Mouse (Mus musculus) heart, embryonic 15.5 days (tissue): ENCODE measurements around the gene Tbxas1. TPM values are rescaled to one million over a fixed set of nuclear protein-coding genes. Genes with fewer than 3 reads are reported as not detected.

Source experiments
- ATAC-seq: fragments of 200-750 bp; cut with Nextera tagmentation; replicated peaks from 2 replicates; pipeline ENCODE4 v1.8.0; 2017; ENCODE audit warnings: low read depth, moderate TSS enrichment; ENCODE audit not compliant: insufficient number of reproducible peaks, insufficient read depth, low FRiP score
- H3K27ac ChIP-seq: fragments of 300-500 bp; sonication (generic); 2 replicates; pipeline ENCODE4 v1.5.1; 2015; ENCODE audit warnings: mild to moderate bottlenecking, inconsistent platforms
- H3K27me3 ChIP-seq: fragments of 300-500 bp; sonication (generic); 2 replicates; pipeline ENCODE4 v1.6.1; 2015; ENCODE audit warnings: inconsistent platforms
- H3K36me3 ChIP-seq: fragments of 300-500 bp; sonication (generic); 2 replicates; pipeline ENCODE4 v1.6.1; 2015; ENCODE audit warnings: mild to moderate bottlenecking, inconsistent platforms
- H3K4me1 ChIP-seq: fragments of 300-500 bp; sonication (generic); replicated peaks from 2 replicates; pipeline ENCODE4 v1.6.1; 2015; ENCODE audit warnings: inconsistent platforms
- H3K4me2 ChIP-seq: fragments of 300-500 bp; sonication (generic); 2 replicates; pipeline ENCODE4 v1.6.1; 2015; ENCODE audit warnings: inconsistent platforms, mild to moderate bottlenecking, moderate library complexity
- H3K4me3 ChIP-seq: fragments of 300-500 bp; sonication (generic); 2 replicates; pipeline ENCODE4 v1.5.1; 2015; ENCODE audit warnings: mild to moderate bottlenecking, inconsistent platforms
- H3K9ac ChIP-seq: fragments of 300-500 bp; sonication (generic); 2 replicates; pipeline ENCODE4 v1.6.1; 2015; ENCODE audit warnings: mild to moderate bottlenecking, inconsistent platforms
- H3K9me3 ChIP-seq: fragments of 300-500 bp; sonication (generic); replicated peaks from 2 replicates; pipeline ENCODE4 v1.6.1; 2016; ENCODE audit warnings: inconsistent platforms
- WGBS: fragments of 180-500 bp; shearing (Covaris S2); methylation state at CpG from one replicate; pipeline ENCODE4 v1.1.7; 2015; ENCODE audit warnings: mixed read lengths; 5-methylcytosine and 5-hydroxymethylcytosine counted together
- polyA plus RNA-seq: library from polyadenylated mRNA; unstranded; fragments of >200 nt; fragmentation: Nextera tagmentation; extraction: Ambion mirVana; gene quantifications from 2 replicates; pipeline ENCODE4 v1.2.1, GENCODE M21; 2015

The Tbxas1 gene
- polyA plus RNA-seq, 1 experiment from 2014 or later, result 1.5 TPM

- Histone ChIP-seq H3K4me1 (peaks cover 9% of the 10 kb centered on the region; the same call in 1 of the 2 replicates), H3K9ac (peak within 1 kb of the TSS; percentile 98), H3K4me3 (peak within 1 kb of the TSS; percentile 94), H3K36me3 (no peaks in the 10 kb centered on the region), H3K27me3 (no peaks in the 10 kb centered on the region), H3K27ac (peak within 1 kb of the TSS; percentile 92), H3K9me3 (no peaks in the 10 kb centered on the region), H3K4me2 (peak within 1 kb of the TSS; percentile 75)
- peak; percentile 92 for ATAC-seq
- under 1% methylated on average over 89 of the region's 108 CpGs for WGBS
Observed at GRCm38 (mm10) chr6:38876071-38876911, 1.1 kb downstream of the Tbxas1 start, which contains the start of gene Hipk2. Gene Hipk2 (minus strand): TSS chr6:38876165.

GRCm38 (mm10) chr6:38877674-38878073, 2.5 kb downstream of the Tbxas1 start:
- Histone ChIP-seq H3K36me3 (no peaks in the 10 kb centered on the region), H3K4me1 (peaks cover 11% of the 10 kb centered on the region), H3K9ac (no peak overlapping the region), H3K4me3 (no peak overlapping the region), H3K4me2 (no peak overlapping the region), H3K27me3 (no peaks in the 10 kb centered on the region), H3K9me3 (no peaks in the 10 kb centered on the region), H3K27ac (no peak overlapping the region)
- ATAC-seq, result no peak
- 89% methylated on average over 2 of the region's 2 CpGs for WGBS

GRCm38 (mm10) chr6:38881468-38881867, 6.3 kb downstream of the Tbxas1 start:
- Histone ChIP-seq H3K9me3 (no peaks in the 10 kb centered on the region), H3K4me2 (no peak overlapping the region), H3K27ac (no peak overlapping the region), H3K9ac (no peak overlapping the region), H3K4me3 (no peak overlapping the region), H3K4me1 (peaks cover 12% of the 10 kb centered on the region), H3K27me3 (no peaks in the 10 kb centered on the region), H3K36me3 (no peaks in the 10 kb centered on the region)
- 65% methylated on average over 2 of the region's 2 CpGs for WGBS
- ATAC-seq, result no peak

- H3K4me2 ChIP-seq, result no peak overlapping the region
- no peaks in the 10 kb centered on the region for H3K27me3 ChIP-seq
- no peak overlapping the region for H3K4me3 ChIP-seq
- peaks cover 12% of the 10 kb centered on the region for H3K4me1 ChIP-seq
- no peaks in the 10 kb centered on the region for H3K9me3 ChIP-seq
- H3K27ac ChIP-seq, result no peak overlapping the region
- WGBS, result 67% methylated on average over 6 of the region's 6 CpGs
- no peak for ATAC-seq
- H3K9ac ChIP-seq, result no peak overlapping the region
- H3K36me3 ChIP-seq, result no peaks in the 10 kb centered on the region
Observed at GRCm38 (mm10) chr6:38881975-38882374, 6.8 kb downstream of the Tbxas1 start.

- no peaks in the 10 kb centered on the region for H3K9me3 ChIP-seq
Observed at GRCm38 (mm10) chr6:38882728-38883171, 7.5 kb downstream of the Tbxas1 start.

GRCm38 (mm10) chr6:38884482-38884881, 9.3 kb downstream of the Tbxas1 start:
- Histone ChIP-seq H3K9me3 (no peaks in the 10 kb centered on the region), H3K27ac (no peak overlapping the region), H3K4me3 (no peak overlapping the region), H3K4me1 (peaks cover 9% of the 10 kb centered on the region), H3K27me3 (no peaks in the 10 kb centered on the region), H3K9ac (no peak overlapping the region), H3K4me2 (no peak overlapping the region), H3K36me3 (no peaks in the 10 kb centered on the region)
- WGBS, result 49% methylated on average over 3 of the region's 3 CpGs
- ATAC-seq, result no peak

More at GRCm38 (mm10) chr6:38882728-38883171, 7.5 kb downstream of the Tbxas1 start:
- H3K4me1 ChIP-seq, result peaks cover 9% of the 10 kb centered on the region
- no peak overlapping the region for H3K9ac ChIP-seq
- 48% methylated on average over 6 of the region's 6 CpGs for WGBS
- ATAC-seq, result no peak
- no peaks in the 10 kb centered on the region for H3K27me3 ChIP-seq
- H3K36me3 ChIP-seq, result no peaks in the 10 kb centered on the region
- no peak overlapping the region for H3K27ac ChIP-seq
- no peak overlapping the region for H3K4me2 ChIP-seq
- H3K4me3 ChIP-seq, result no peak overlapping the region

GRCm38 (mm10) chr6:38885132-38885531, 9.9 kb downstream of the Tbxas1 start:
- H3K36me3 ChIP-seq, result no peaks in the 10 kb centered on the region
- 67% methylated on average over 1 of the region's 1 CpGs for WGBS
- H3K9me3 ChIP-seq, result no peaks in the 10 kb centered on the region
- peaks cover 9% of the 10 kb centered on the region for H3K4me1 ChIP-seq
- H3K9ac ChIP-seq, result no peak overlapping the region
- no peak overlapping the region for H3K27ac ChIP-seq
- ATAC-seq, result no peak
- H3K27me3 ChIP-seq, result no peaks in the 10 kb centered on the region
- no peak overlapping the region for H3K4me2 ChIP-seq
- H3K4me3 ChIP-seq, result no peak overlapping the region

GRCm38 (mm10) chr6:38887436-38887835, 12.2 kb downstream of the Tbxas1 start:
- Histone ChIP-seq H3K4me2 (no peak overlapping the region), H3K9me3 (no peaks in the 10 kb centered on the region), H3K4me3 (no peak overlapping the region), H3K27ac (no peak overlapping the region), H3K4me1 (peaks cover 9% of the 10 kb centered on the region), H3K27me3 (no peaks in the 10 kb centered on the region), H3K36me3 (no peaks in the 10 kb centered on the region), H3K9ac (no peak overlapping the region)
- WGBS, result 80% methylated on average over 4 of the region's 4 CpGs
- ATAC-seq, result no peak

- Histone ChIP-seq H3K9me3 (no peaks in the 10 kb centered on the region), H3K9ac (no peak overlapping the region), H3K4me2 (no peak overlapping the region), H3K36me3 (no peaks in the 10 kb centered on the region), H3K4me3 (no peak overlapping the region), H3K4me1 (no peaks in the 10 kb centered on the region), H3K27ac (no peak overlapping the region), H3K27me3 (no peaks in the 10 kb centered on the region)
- 73% methylated on average over 6 of the region's 6 CpGs for WGBS
- no peak for ATAC-seq
Observed at GRCm38 (mm10) chr6:38889156-38889555, 14.0 kb downstream of the Tbxas1 start.

GRCm38 (mm10) chr6:38892017-38892416, 16.8 kb downstream of the Tbxas1 start:
- ATAC-seq, result no peak
- no peak overlapping the region for H3K4me2 ChIP-seq
- no peak overlapping the region for H3K9ac ChIP-seq
- H3K4me3 ChIP-seq, result no peak overlapping the region
- no peak overlapping the region for H3K27ac ChIP-seq
- H3K4me1 ChIP-seq, result no peaks in the 10 kb centered on the region
- H3K27me3 ChIP-seq, result no peaks in the 10 kb centered on the region
- WGBS, result 51% methylated on average over 2 of the region's 2 CpGs
- no peaks in the 10 kb centered on the region for H3K9me3 ChIP-seq
- H3K36me3 ChIP-seq, result no peaks in the 10 kb centered on the region

- no peaks in the 10 kb centered on the region for H3K9me3 ChIP-seq
- ATAC-seq, result no peak
- H3K4me1 ChIP-seq, result no peaks in the 10 kb centered on the region
- no peak overlapping the region for H3K27ac ChIP-seq
- no peaks in the 10 kb centered on the region for H3K27me3 ChIP-seq
- H3K9ac ChIP-seq, result no peak overlapping the region
- 80% methylated on average over 3 of the region's 3 CpGs for WGBS
- H3K4me2 ChIP-seq, result no peak overlapping the region
- H3K36me3 ChIP-seq, result no peaks in the 10 kb centered on the region
- H3K4me3 ChIP-seq, result no peak overlapping the region
Observed at GRCm38 (mm10) chr6:38893615-38894014, 18.4 kb downstream of the Tbxas1 start.

GRCm38 (mm10) chr6:38900073-38900472, 24.9 kb downstream of the Tbxas1 start:
- H3K4me3 ChIP-seq, result no peak overlapping the region
- H3K4me2 ChIP-seq, result no peak overlapping the region
- no peaks in the 10 kb centered on the region for H3K9me3 ChIP-seq
- H3K27me3 ChIP-seq, result no peaks in the 10 kb centered on the region
- no peaks in the 10 kb centered on the region for H3K4me1 ChIP-seq
- H3K27ac ChIP-seq, result no peak overlapping the region
- 79% methylated on average over 4 of the region's 4 CpGs for WGBS
- ATAC-seq, result no peak
- no peaks in the 10 kb centered on the region for H3K36me3 ChIP-seq
- H3K9ac ChIP-seq, result no peak overlapping the region
